Mouse (Mus musculus) limb, embryonic 14.5 days (tissue): ENCODE results near the gene Il1rap. TPM values are rescaled to one million over a fixed set of nuclear protein-coding genes. Genes with fewer than 3 reads are reported as not detected.

Experiments used
- ATAC-seq: fragments of 200-750 bp; cut with Nextera tagmentation; 2 replicates; pipeline ENCODE4 v1.8.0; 2017; ENCODE audit warnings: low read depth, moderate number of reproducible peaks, moderate TSS enrichment; ENCODE audit not compliant: low FRiP score
- DNase-seq: peaks from one replicate; pipeline ENCODE4 v3.0.0-alpha.2; 2015; ENCODE audit warnings: low spot score
- H3K27ac ChIP-seq: fragments of 300-500 bp; sonication (generic); replicated peaks from 2 replicates; pipeline ENCODE4 v1.5.1; 2014; ENCODE audit warnings: low read depth, mild to moderate bottlenecking, low read length, moderate library complexity, mixed read lengths
- H3K27me3 ChIP-seq: fragments of 300-500 bp; sonication (generic); 2 replicates; pipeline ENCODE4 v1.6.1; 2014; ENCODE audit warnings: low read length, mixed read lengths; ENCODE audit not compliant: control insufficient read depth, insufficient read depth
- H3K36me3 ChIP-seq: fragments of 300-500 bp; sonication (generic); 2 replicates; pipeline ENCODE4 v1.6.1; 2014; ENCODE audit warnings: mild to moderate bottlenecking, low read length, moderate library complexity, mixed read lengths; ENCODE audit not compliant: control insufficient read depth, insufficient read depth
- H3K4me1 ChIP-seq: fragments of 300-500 bp; sonication (generic); 2 replicates; pipeline ENCODE4 v1.6.1; 2014; ENCODE audit warnings: antibody characterized with exemption, low read length, mixed read lengths; ENCODE audit not compliant: control insufficient read depth, insufficient read depth
- H3K4me2 ChIP-seq: fragments of 300-500 bp; sonication (generic); replicated peaks from 2 replicates; pipeline ENCODE4 v1.6.1; 2014; ENCODE audit warnings: low read depth, mild to moderate bottlenecking, low read length, moderate library complexity; ENCODE audit not compliant: severe bottlenecking
- H3K4me3 ChIP-seq: fragments of 300-500 bp; sonication (generic); replicated peaks from 2 replicates; pipeline ENCODE4 v1.5.1; 2014; ENCODE audit warnings: low read length
- H3K9ac ChIP-seq: fragments of 300-500 bp; sonication (generic); 2 replicates; pipeline ENCODE4 v1.6.1; 2014; ENCODE audit warnings: mild to moderate bottlenecking, low read depth, low read length, moderate library complexity; ENCODE audit not compliant: severe bottlenecking
- H3K9me3 ChIP-seq: fragments of 300-500 bp; sonication (generic); 2 replicates; pipeline ENCODE4 v1.6.1; 2016; ENCODE audit warnings: low read length; ENCODE audit not compliant: control insufficient read depth
- POLR2A ChIP-seq: fragments of 200-500 bp; IDR thresholded peaks from 2 replicates; pipeline ENCODE4 v1.8.0; 2012; ENCODE audit warnings: inconsistent platforms, mild to moderate bottlenecking, moderate library complexity, borderline replicate concordance; ENCODE audit not compliant: insufficient read depth, insufficient read length; ENCODE audit errors: extremely low read depth
- WGBS: fragments of 180-500 bp; shearing (Covaris S2); extraction: QIAGEN DNeasy Blood & Tissue Kit; methylation state at CpG from one replicate; pipeline ENCODE4 v1.1.7; 2014; 5-methylcytosine and 5-hydroxymethylcytosine counted together
- polyA plus RNA-seq, 2 experiments: library from polyadenylated mRNA; depleted of rRNA in 1 of 2; stranded (reverse) in 1 of 2; unstranded in 1 of 2; fragments of >200 nt; fragmentation: Nextera tagmentation in 1 of 2; extraction: Ambion mirVana in 1 of 2; gene quantifications; 2 replicates each; pipeline versions ENCODE4 v1.2.1 to v1.2.3; 2012 to 2014

The Il1rap gene
- polyA plus RNA-seq, 2 experiments, result 6.9 to 9.5 TPM

DNA sequence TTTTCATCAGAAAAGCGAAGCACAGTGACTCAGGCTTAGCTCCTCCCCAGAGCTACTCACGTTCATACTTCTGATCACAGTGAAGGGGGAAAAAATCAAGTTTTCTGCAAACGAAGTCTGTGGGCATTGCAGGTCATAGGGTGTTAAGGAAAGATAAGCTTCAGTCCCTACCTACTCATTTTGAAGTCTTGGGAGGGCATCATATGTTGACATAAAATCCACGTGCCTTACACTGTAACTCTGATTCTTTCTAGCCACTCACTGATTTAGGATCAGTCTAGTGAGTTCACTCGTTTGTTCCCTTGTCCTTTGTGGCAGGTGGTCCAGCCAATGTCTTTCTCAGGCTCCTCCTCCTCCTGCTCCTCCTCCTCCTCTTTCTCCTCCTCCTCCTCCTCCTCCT is 17.1 kb downstream of the Il1rap start:
- 70% methylated on average over 5 of the region's 5 CpGs for WGBS
- Histone ChIP-seq H3K9me3 (no peaks in the 10 kb centered on the region), H3K4me3 (no peak overlapping the region), H3K9ac (no peak overlapping the region), H3K4me2 (no peak overlapping the region), H3K36me3 (no peaks in the 10 kb centered on the region), H3K4me1 (peaks cover 10% of the 10 kb centered on the region; the same call in 1 of the 2 replicates), H3K27ac (no peak overlapping the region), H3K27me3 (no peaks in the 10 kb centered on the region)
- no peak for TF ChIP-seq POLR2A
- DNase-seq (no peak), ATAC-seq (no peak)

GRCm38 (mm10) chr16:26601482-26601881 is 20.0 kb downstream of the Il1rap start:
- H3K27me3 ChIP-seq, result no peaks in the 10 kb centered on the region
- no peak overlapping the region for H3K4me3 ChIP-seq
- H3K27ac ChIP-seq, result no peak overlapping the region
- H3K9ac ChIP-seq, result no peak overlapping the region
- WGBS, result 84% methylated on average over 1 of the region's 1 CpGs
- no peak for TF ChIP-seq POLR2A
- DNase-seq (no peak), ATAC-seq (no peak)
- no peaks in the 10 kb centered on the region for H3K9me3 ChIP-seq
- H3K4me1 ChIP-seq, result peaks cover 8% of the 10 kb centered on the region; the same call in 1 of the 2 replicates
- no peaks in the 10 kb centered on the region for H3K36me3 ChIP-seq
- H3K4me2 ChIP-seq, result no peak overlapping the region

- no peak for DNase-seq
- WGBS, result 84% methylated on average over 3 of the region's 3 CpGs
Observed at GRCm38 (mm10) chr16:26604621-26605020, 23.1 kb downstream of the Il1rap start.

DNA sequence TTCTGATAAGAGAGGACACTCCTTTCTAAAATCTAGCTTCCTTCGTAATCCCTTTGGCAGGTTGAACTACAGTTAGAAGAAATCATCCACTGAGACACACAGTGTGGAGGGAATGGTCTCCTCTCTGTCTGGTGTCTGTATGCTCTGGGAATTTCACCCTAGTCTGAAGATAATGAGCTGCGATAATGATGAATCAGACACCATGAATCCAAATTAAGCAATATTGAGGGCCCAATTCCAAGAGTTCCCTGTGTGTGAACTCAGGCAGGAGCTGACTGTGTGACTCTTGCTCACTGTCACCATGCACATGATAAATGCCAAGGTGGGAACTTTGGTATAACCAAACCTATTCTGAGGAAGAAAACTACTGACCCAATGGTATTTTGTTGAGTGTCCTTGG is 26.5 kb downstream of the Il1rap start:
- H3K36me3 ChIP-seq, result no peaks in the 10 kb centered on the region
- WGBS, result 97% methylated on average over 2 of the region's 2 CpGs
- H3K4me2 ChIP-seq, result no peak overlapping the region

More at GRCm38 (mm10) chr16:26604621-26605020, 23.1 kb downstream of the Il1rap start:
- no peaks in the 10 kb centered on the region for H3K4me1 ChIP-seq
- TF ChIP-seq POLR2A, result no peak
- H3K27me3 ChIP-seq, result no peaks in the 10 kb centered on the region
- H3K4me3 ChIP-seq, result no peak overlapping the region
- no peak overlapping the region for H3K9ac ChIP-seq
- H3K36me3 ChIP-seq, result no peaks in the 10 kb centered on the region
- H3K4me2 ChIP-seq, result no peak overlapping the region
- ATAC-seq, result no peak
- no peak overlapping the region for H3K27ac ChIP-seq
- no peaks in the 10 kb centered on the region for H3K9me3 ChIP-seq

GRCm38 (mm10) chr16:26610508-26610907 is 29.0 kb downstream of the Il1rap start:
- H3K9ac ChIP-seq, result no peak overlapping the region
- no peak for TF ChIP-seq POLR2A
- H3K4me2 ChIP-seq, result no peak overlapping the region
- DNase-seq, result no peak
- H3K36me3 ChIP-seq, result no peaks in the 10 kb centered on the region
- no peaks in the 10 kb centered on the region for H3K27me3 ChIP-seq
- H3K9me3 ChIP-seq, result no peaks in the 10 kb centered on the region
- no peaks in the 10 kb centered on the region for H3K4me1 ChIP-seq
- 83% methylated on average over 1 of the region's 1 CpGs for WGBS
- no peak overlapping the region for H3K27ac ChIP-seq
- no peak for ATAC-seq
- no peak overlapping the region for H3K4me3 ChIP-seq

More for the DNA sequence above, 26.5 kb downstream of the Il1rap start:
- Histone ChIP-seq H3K9ac (no peak overlapping the region), H3K9me3 (no peaks in the 10 kb centered on the region), H3K4me3 (no peak overlapping the region), H3K27me3 (no peaks in the 10 kb centered on the region), H3K27ac (no peak overlapping the region), H3K4me1 (no peaks in the 10 kb centered on the region)
- ATAC-seq, result no peak
- DNase-seq, result no peak
- no peak for TF ChIP-seq POLR2A
